Mouse (Mus musculus) forebrain, postnatal 0 days (tissue): ENCODE results near the gene Slc29a2. TPM values are rescaled to one million over a fixed set of nuclear protein-coding genes. Genes with fewer than 3 reads are reported as not detected.

Source experiments
- ATAC-seq: fragments of 200-750 bp; cut with Nextera tagmentation; 2 replicates; pipeline ENCODE4 v1.8.0; 2017; ENCODE audit warnings: mild to moderate bottlenecking, moderate library complexity
- DNase-seq: peaks from one replicate; pipeline ENCODE4 v3.0.0-alpha.2; 2015
- H3K27ac ChIP-seq: fragments of 300-500 bp; sonication (generic); 2 replicates; pipeline ENCODE4 v1.5.1; 2014; ENCODE audit warnings: low read depth, mild to moderate bottlenecking, antibody characterized with exemption, low read length, moderate library complexity, mixed read lengths
- H3K27me3 ChIP-seq: fragments of 300-500 bp; sonication (generic); 2 replicates; pipeline ENCODE4 v1.6.1; 2014; ENCODE audit warnings: mild to moderate bottlenecking, low read length, mixed read lengths; ENCODE audit not compliant: insufficient read depth
- H3K36me3 ChIP-seq: fragments of 300-500 bp; sonication (generic); 2 replicates; pipeline ENCODE4 v1.6.1; 2014; ENCODE audit warnings: mild to moderate bottlenecking, moderate library complexity; ENCODE audit not compliant: insufficient read depth
- H3K4me1 ChIP-seq: fragments of 300-500 bp; sonication (generic); 2 replicates; pipeline ENCODE4 v1.6.1; 2014; ENCODE audit warnings: antibody characterized with exemption; ENCODE audit not compliant: insufficient read depth
- H3K4me2 ChIP-seq: fragments of 300-500 bp; sonication (generic); 2 replicates; pipeline ENCODE4 v1.6.1; 2014; ENCODE audit warnings: low read depth, mild to moderate bottlenecking, moderate library complexity
- H3K4me3 ChIP-seq: fragments of 300-500 bp; sonication (generic); 2 replicates; pipeline ENCODE4 v1.5.1; 2014; ENCODE audit warnings: low read depth, low read length, mixed read lengths
- H3K9ac ChIP-seq: fragments of 300-500 bp; sonication (generic); 2 replicates; pipeline ENCODE4 v1.6.1; 2014; ENCODE audit warnings: mild to moderate bottlenecking
- H3K9me3 ChIP-seq: fragments of 300-500 bp; sonication (generic); 2 replicates; pipeline ENCODE4 v1.6.1; 2016; ENCODE audit warnings: low read length
- CTCF ChIP-seq: sonication (generic); IDR thresholded peaks from 2 replicates; pipeline ENCODE4 v1.5.1; 2016; ENCODE audit warnings: antibody characterized with exemption, control low read depth, low read depth
- WGBS: fragments of 180-500 bp; shearing (Covaris S2); extraction: QIAGEN DNeasy Blood & Tissue Kit; methylation state at CpG from one replicate; pipeline ENCODE4 v1.1.7; 2014; 5-methylcytosine and 5-hydroxymethylcytosine counted together
- polyA plus RNA-seq: library from polyadenylated mRNA; unstranded; fragments of >200 nt; fragmentation: Nextera tagmentation; extraction: Ambion mirVana; gene quantifications from 2 replicates; pipeline ENCODE4 v1.2.1, GENCODE M21; 2015
- total RNA-seq: library from RNA; depleted of rRNA; stranded (reverse); fragments of >200 nt; gene quantifications from 2 replicates; pipeline ENCODE4 v1.2.3, GENCODE M21; 2014

Slc29a2 gene
- total and polyA plus RNA-seq, 2 experiments from 2014 or later = 14.2 to 17.1 TPM

GRCm38 (mm10) chr19:5058801-5059771 lies 35.4 kb downstream of the Slc29a2 start:
- 16% methylated on average over 10 of the region's 10 CpGs for WGBS
- H3K27ac ChIP-seq = no peak overlapping the region
- H3K9me3 ChIP-seq = no peaks in the 10 kb centered on the region
- no peaks in the 10 kb centered on the region for H3K4me1 ChIP-seq
- H3K36me3 ChIP-seq = no peaks in the 10 kb centered on the region
- H3K4me3 ChIP-seq = no peak overlapping the region
- H3K9ac ChIP-seq = 0 out of 2 replicates have a peak overlapping the region, but pooled peaks have one; percentile 6
- H3K4me2 ChIP-seq = no peak overlapping the region
- no peak for TF ChIP-seq CTCF
- ATAC-seq = peak; percentile 16; the same call in 1 of the 2 replicates
- DNase-seq = no peak
- no peaks in the 10 kb centered on the region for H3K27me3 ChIP-seq

- no peak for DNase-seq
- H3K9ac ChIP-seq = no peak overlapping the region
- H3K36me3 ChIP-seq = no peaks in the 10 kb centered on the region
- H3K4me1 ChIP-seq = no peaks in the 10 kb centered on the region
- ATAC-seq = no peak; the same call in 1 of the 2 replicates
- no peaks in the 10 kb centered on the region for H3K9me3 ChIP-seq
- H3K27me3 ChIP-seq = no peaks in the 10 kb centered on the region
- H3K4me2 ChIP-seq = no peak overlapping the region
- H3K4me3 ChIP-seq = no peak overlapping the region
- H3K27ac ChIP-seq = no peak overlapping the region
- TF ChIP-seq CTCF = no peak
- 39% methylated on average over 5 of the region's 5 CpGs for WGBS
These were observed 37.0 kb downstream of the Slc29a2 start for GRCm38 (mm10) chr19:5060365-5061330.

GRCm38 (mm10) chr19:5062041-5062440 lies 38.4 kb downstream of the Slc29a2 start:
- WGBS = 87% methylated on average over 5 of the region's 5 CpGs

DNA sequence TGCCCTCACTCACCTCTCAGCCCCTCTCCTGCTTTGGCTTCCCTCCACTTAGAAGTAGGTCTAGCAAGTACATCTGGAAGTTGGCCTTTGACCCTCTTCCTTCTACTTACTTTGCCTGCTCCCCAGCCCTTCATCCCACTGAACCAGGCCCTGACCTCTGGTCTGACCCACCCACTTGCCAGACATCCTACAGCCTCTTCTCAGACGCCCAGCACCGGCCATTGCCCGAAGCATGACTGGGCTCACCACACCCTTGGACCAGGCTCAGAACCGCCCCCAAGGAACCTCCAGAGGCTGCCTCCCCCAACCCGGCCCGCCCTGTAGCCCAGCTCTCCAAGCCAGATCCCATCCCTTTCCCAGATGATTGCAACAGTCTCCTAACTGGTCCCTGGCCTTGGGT lies 38.8 kb downstream of the Slc29a2 start:
- H3K27me3 ChIP-seq = no peaks in the 10 kb centered on the region
- peaks cover 2% of the 10 kb centered on the region; the same call in 1 of the 2 replicates for H3K4me1 ChIP-seq
- no peak overlapping the region for H3K4me3 ChIP-seq
- no peak overlapping the region for H3K27ac ChIP-seq
- no peaks in the 10 kb centered on the region for H3K36me3 ChIP-seq
- H3K9me3 ChIP-seq = no peaks in the 10 kb centered on the region
- DNase-seq (no peak), ATAC-seq (no peak)
- no peak for TF ChIP-seq CTCF
- no peak overlapping the region for H3K4me2 ChIP-seq
- 88% methylated on average over 6 of the region's 6 CpGs for WGBS
- no peak overlapping the region for H3K9ac ChIP-seq

More at GRCm38 (mm10) chr19:5062041-5062440, 38.4 kb downstream of the Slc29a2 start:
- ATAC-seq (no peak), DNase-seq (no peak)
- H3K9ac ChIP-seq = no peak overlapping the region
- H3K4me2 ChIP-seq = no peak overlapping the region
- H3K4me3 ChIP-seq = no peak overlapping the region
- H3K27ac ChIP-seq = no peak overlapping the region
- H3K9me3 ChIP-seq = no peaks in the 10 kb centered on the region
- H3K36me3 ChIP-seq = no peaks in the 10 kb centered on the region
- no peaks in the 10 kb centered on the region for H3K4me1 ChIP-seq
- TF ChIP-seq CTCF = no peak
- H3K27me3 ChIP-seq = no peaks in the 10 kb centered on the region

GRCm38 (mm10) chr19:5065104-5065503 lies 41.4 kb downstream of the Slc29a2 start:
- ATAC-seq = no peak
- WGBS = 59% methylated on average over 7 of the region's 7 CpGs
- TF ChIP-seq CTCF = no peak

DNA sequence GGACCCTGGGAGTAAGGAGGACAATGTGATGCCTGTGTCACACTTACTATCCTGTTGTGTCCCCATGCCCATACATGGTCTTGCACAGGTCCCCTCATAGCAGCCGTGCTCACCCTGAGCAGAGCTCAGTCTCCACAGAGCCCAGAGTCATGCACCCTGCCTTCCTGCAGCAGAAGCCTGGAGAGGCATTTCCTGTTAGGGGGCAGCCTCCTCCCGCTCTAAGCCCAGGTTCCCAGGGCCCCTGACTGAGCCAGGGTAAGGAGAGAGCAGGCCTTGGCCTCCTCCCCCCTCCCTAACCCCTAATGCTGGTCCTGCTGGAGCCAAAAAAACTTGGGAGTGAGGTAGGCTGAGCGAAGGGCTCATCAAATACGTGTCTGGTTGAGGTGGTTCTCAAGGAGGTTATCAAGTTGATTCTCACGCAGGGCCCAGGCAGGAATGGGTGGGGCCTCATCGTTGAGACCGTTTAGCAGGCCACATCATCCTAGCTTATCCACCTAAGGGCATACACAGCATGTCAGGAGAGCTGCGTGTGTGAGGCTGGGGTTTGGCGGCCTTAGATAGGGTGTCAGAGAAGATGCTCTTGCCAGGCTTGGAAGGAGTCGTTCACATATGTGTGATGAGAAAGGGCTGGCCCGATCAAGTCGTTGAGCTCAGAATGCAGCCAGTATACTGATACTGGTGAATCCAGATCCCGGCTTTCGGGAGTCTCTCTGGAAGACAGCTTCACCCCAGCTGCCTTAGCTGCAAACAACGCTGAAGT lies 43.6 kb downstream of the Slc29a2 start:
- H3K4me1 ChIP-seq = peaks cover 12% of the 10 kb centered on the region

More at GRCm38 (mm10) chr19:5065104-5065503, 41.4 kb downstream of the Slc29a2 start:
- peaks cover 4% of the 10 kb centered on the region; the same call in 1 of the 2 replicates for H3K4me1 ChIP-seq
- DNase-seq = no peak
- H3K4me2 ChIP-seq = no peak overlapping the region
- H3K9me3 ChIP-seq = no peaks in the 10 kb centered on the region
- H3K4me3 ChIP-seq = no peak overlapping the region
- no peaks in the 10 kb centered on the region for H3K36me3 ChIP-seq
- H3K9ac ChIP-seq = no peak overlapping the region
- H3K27me3 ChIP-seq = no peaks in the 10 kb centered on the region
- H3K27ac ChIP-seq = no peak overlapping the region

More for the DNA sequence above, 43.6 kb downstream of the Slc29a2 start:
- Histone ChIP-seq H3K27ac (no peak overlapping the region), H3K9ac (peak overlapping the region; percentile 55; the same call in 1 of the 2 replicates), H3K9me3 (no peaks in the 10 kb centered on the region), H3K4me3 (peak overlapping the region; percentile 38; the same call in 1 of the 2 replicates), H3K4me2 (peak overlapping the region; percentile 86), H3K36me3 (no peaks in the 10 kb centered on the region), H3K27me3 (no peaks in the 10 kb centered on the region)
- no peak for TF ChIP-seq CTCF
- ATAC-seq (peak; percentile 8; the same call in 1 of the 2 replicates), DNase-seq (peak; percentile 40)
- WGBS = 18% methylated on average over 15 of the region's 15 CpGs
